Mouse (Mus musculus): ENCODE measurements around the gene Snx9. TPM values are rescaled to one million over a fixed set of nuclear protein-coding genes. Genes with fewer than 3 reads are reported as not detected.
A peak's percentile ranks its signal among the peaks of the same experiment; 100 is the strongest.

Snx9 gene
- polyA plus RNA-seq, 1 experiment from 2014 or later = 21.1 TPM

DNA sequence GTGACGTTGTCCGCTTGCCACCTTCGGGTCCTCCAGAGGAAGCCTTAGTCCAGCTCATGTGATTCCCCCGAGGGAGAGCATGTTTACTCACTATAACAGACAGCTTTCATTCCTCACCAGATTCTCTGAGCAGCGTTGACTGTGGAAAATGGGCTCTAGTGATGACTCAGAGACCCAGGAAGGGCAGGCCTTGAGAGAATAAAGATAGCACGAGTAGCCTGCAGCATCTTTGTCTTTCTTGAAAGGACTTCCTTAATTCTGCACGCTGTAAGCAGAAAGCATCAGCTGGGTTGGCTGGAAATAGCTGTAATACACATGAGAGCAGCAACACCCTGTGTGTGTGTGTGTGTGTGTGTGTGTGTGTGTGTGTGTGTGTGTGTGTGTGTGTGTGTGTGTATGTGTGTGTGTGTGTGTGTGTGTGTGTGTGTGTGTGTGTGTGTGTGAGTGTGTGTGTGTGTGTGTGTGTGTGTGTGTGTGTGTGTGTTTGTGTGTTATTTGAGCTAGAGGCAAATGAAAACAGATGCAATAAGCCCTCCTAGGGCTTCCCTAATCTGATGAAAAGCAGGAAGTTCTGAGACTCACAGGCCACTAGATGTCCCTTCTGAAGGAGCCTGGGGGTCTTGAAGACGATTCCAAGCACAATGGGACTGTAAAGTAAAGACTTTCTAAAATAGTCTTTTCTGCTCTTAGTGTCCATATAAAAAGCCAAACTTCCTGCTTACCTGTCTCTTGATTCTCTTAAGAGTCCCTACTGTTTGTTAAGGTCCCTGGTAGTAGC lies 27.1 kb upstream of the Snx9 start:
- no peak overlapping the region for H3K4me3 ChIP-seq
- WGBS = 48% methylated on average over 8 of the region's 8 CpGs
- no peak overlapping the region for H3K4me2 ChIP-seq
- no peaks in the 10 kb centered on the region for H3K36me3 ChIP-seq
- H3K9me3 ChIP-seq (replicated peaks) = no peaks in the 10 kb centered on the region; the same call in 1 of the 2 replicates
- H3K9ac ChIP-seq = no peak overlapping the region
- H3K27me3 ChIP-seq = no peaks in the 10 kb centered on the region
- no peak overlapping the region for H3K27ac ChIP-seq
- peaks cover 6% of the 10 kb centered on the region for H3K4me1 ChIP-seq (replicated peaks)
- no peak for ATAC-seq (replicated peaks; ENCODE audit: insufficient number of reproducible peaks, insufficient read depth, low FRiP score, low read depth)

DNA sequence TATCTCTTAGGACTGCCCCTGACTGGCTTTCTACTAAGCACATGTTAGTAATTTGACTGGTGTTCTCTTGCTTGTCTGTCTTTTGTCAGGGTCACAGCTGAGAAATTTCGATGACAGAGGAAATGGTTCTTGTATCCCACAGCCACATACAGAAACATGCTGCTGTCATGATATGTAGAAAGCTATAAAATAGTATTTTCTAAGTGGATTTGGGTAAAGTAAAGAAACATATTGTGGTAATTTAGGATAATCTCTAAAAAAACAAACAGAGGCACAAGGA lies 26.5 kb upstream of the Snx9 start:
- H3K27me3 ChIP-seq = no peaks in the 10 kb centered on the region
- WGBS = 27% methylated on average over 1 of the region's 1 CpGs
- H3K27ac ChIP-seq = no peak overlapping the region
- ATAC-seq (replicated peaks; ENCODE audit: insufficient number of reproducible peaks, insufficient read depth, low FRiP score, low read depth) = no peak
- peaks cover 7% of the 10 kb centered on the region for H3K4me1 ChIP-seq (replicated peaks)
- no peaks in the 10 kb centered on the region for H3K36me3 ChIP-seq
- H3K9ac ChIP-seq = no peak overlapping the region
- H3K4me2 ChIP-seq = no peak overlapping the region
- H3K9me3 ChIP-seq (replicated peaks) = no peaks in the 10 kb centered on the region; the same call in 1 of the 2 replicates
- no peak overlapping the region for H3K4me3 ChIP-seq

DNA sequence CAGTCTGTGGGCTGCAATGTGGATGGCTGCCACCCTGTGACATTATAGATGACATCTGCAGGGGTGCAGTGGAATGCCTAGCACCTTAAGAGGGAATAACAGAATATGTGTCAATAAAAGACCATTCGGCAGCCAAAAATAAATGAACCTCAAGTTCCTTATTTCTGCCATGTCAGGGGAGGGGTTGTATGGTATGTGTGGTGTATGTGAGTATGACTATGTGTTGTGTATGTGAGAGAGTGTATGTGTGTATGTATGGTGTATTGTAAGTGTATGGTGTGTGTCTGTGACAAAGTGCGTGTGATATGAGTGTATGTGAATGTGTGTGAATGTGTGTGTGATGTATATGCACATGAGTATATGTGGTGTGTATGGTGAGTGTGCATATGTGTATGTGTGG lies 23.3 kb upstream of the Snx9 start:
- ATAC-seq (replicated peaks; ENCODE audit: insufficient number of reproducible peaks, insufficient read depth, low FRiP score, low read depth) = no peak
- no peak overlapping the region for H3K9ac ChIP-seq
- H3K4me1 ChIP-seq (replicated peaks) = peaks cover 22% of the 10 kb centered on the region
- H3K27me3 ChIP-seq = no peaks in the 10 kb centered on the region
- no peak overlapping the region for H3K27ac ChIP-seq
- H3K36me3 ChIP-seq = no peaks in the 10 kb centered on the region
- WGBS = 88% methylated on average over 2 of the region's 2 CpGs
- H3K4me2 ChIP-seq = no peak overlapping the region
- H3K9me3 ChIP-seq (replicated peaks) = no peaks in the 10 kb centered on the region
- no peak overlapping the region for H3K4me3 ChIP-seq

DNA sequence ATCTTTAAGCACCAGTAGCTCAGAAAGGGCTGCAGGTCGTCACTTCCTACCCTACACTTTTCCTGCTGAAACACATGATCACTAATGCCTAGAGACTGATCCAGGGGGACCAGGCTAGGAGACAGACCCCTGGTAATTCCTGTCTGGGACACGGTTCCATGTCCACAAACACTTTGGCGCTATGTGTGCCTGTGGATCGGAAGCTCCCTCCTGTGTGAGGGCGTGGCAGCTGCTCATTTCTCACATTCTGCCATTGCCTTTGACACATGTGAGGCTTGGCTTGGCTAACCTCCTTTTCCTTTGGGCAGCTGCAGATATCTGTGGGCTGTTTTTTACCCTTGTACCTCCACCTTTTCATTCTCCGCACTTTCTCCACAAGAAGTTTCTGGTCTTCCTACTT lies 22.0 kb upstream of the Snx9 start:
- 63% methylated on average over 6 of the region's 6 CpGs for WGBS
- no peaks in the 10 kb centered on the region for H3K27me3 ChIP-seq
- no peak overlapping the region for H3K9ac ChIP-seq
- H3K27ac ChIP-seq = no peak overlapping the region
- no peak overlapping the region for H3K4me3 ChIP-seq
- ATAC-seq (replicated peaks; ENCODE audit: insufficient number of reproducible peaks, insufficient read depth, low FRiP score, low read depth) = no peak
- no peak overlapping the region for H3K4me2 ChIP-seq
- peaks cover 19% of the 10 kb centered on the region for H3K4me1 ChIP-seq (replicated peaks)
- no peaks in the 10 kb centered on the region for H3K9me3 ChIP-seq (replicated peaks)
- H3K36me3 ChIP-seq = no peaks in the 10 kb centered on the region

DNA sequence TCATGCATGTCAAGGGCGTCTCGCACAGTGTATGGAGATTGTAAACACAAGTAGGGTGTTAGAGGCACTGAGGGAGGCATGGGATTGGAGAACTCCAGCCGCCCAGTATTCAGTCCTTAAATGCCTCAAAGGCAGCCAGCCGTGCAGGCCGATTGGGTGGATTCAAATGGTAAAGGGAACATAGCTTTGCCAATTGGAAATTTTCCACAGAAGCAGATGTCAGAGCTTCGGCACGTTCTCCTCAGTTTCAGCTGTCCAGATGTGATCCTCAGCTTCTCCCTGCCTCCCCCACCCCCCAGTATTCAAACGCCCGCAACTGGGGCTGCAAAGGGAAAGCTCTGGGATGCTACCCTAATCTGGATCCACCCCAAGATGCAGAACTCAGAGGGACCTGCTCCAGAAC lies 21.3 kb upstream of the Snx9 start:
- no peak overlapping the region for H3K4me3 ChIP-seq
- no peak overlapping the region for H3K27ac ChIP-seq
- H3K27me3 ChIP-seq = no peaks in the 10 kb centered on the region
- H3K9ac ChIP-seq = no peak overlapping the region
- no peaks in the 10 kb centered on the region for H3K36me3 ChIP-seq
- H3K9me3 ChIP-seq (replicated peaks) = no peaks in the 10 kb centered on the region
- H3K4me2 ChIP-seq = no peak overlapping the region
- 46% methylated on average over 9 of the region's 9 CpGs for WGBS
- H3K4me1 ChIP-seq (replicated peaks) = peaks cover 16% of the 10 kb centered on the region
- no peak; the same call in 1 of the 2 replicates for ATAC-seq (replicated peaks; ENCODE audit: insufficient number of reproducible peaks, insufficient read depth, low FRiP score, low read depth)

DNA sequence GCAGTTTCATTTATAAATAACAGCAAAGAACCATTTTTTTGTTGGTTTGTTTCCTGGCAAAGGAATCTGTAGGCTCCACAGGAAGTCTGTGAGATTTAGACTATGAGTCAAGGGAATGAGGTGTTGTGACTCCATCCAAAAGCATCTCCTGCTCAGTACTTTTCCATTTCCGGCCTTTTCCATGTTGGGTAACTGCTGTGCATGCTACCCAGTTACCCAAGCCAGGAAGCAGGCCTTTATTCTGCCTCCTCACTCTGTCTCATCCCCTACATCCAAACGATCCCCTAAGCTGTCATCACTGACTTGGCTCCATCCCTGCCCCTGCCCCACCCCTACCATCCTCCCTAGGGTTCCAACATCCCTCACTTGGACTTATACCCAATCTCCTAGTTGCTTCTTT lies 18.6 kb upstream of the Snx9 start:
- Histone ChIP-seq H3K27ac (no peak overlapping the region), H3K4me1 (replicated peaks) (peaks cover 16% of the 10 kb centered on the region), H3K4me3 (no peak overlapping the region), H3K4me2 (no peak overlapping the region), H3K9me3 (replicated peaks) (no peaks in the 10 kb centered on the region), H3K36me3 (no peaks in the 10 kb centered on the region), H3K9ac (no peak overlapping the region), H3K27me3 (no peaks in the 10 kb centered on the region)
- 52% methylated on average over 2 of the region's 2 CpGs for WGBS
- ATAC-seq (replicated peaks; ENCODE audit: insufficient number of reproducible peaks, insufficient read depth, low FRiP score, low read depth) = no peak

DNA sequence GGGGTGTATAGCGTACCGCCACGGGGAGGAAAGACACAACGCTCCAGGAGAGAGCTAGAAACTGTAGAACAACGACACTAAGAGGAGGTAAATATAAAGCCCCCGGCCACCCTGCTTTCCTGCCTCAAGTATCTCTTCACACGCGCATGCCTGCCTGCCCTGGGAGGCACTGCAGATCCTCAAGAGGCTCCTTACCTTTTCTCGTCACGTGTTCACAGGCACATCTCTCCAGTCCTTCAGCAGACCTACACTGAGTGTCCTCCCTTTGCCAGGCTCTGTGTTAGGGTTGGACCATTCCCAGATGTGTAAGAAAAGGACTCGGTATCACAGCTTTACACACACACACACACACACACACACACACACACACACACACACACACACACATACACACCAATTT lies 18.1 kb upstream of the Snx9 start:
- Histone ChIP-seq H3K4me2 (no peak overlapping the region), H3K27me3 (no peaks in the 10 kb centered on the region), H3K27ac (no peak overlapping the region), H3K36me3 (no peaks in the 10 kb centered on the region), H3K4me3 (no peak overlapping the region), H3K9ac (no peak overlapping the region), H3K4me1 (replicated peaks) (peaks cover 16% of the 10 kb centered on the region), H3K9me3 (replicated peaks) (no peaks in the 10 kb centered on the region)
- no peak for ATAC-seq (replicated peaks; ENCODE audit: insufficient number of reproducible peaks, insufficient read depth, low FRiP score, low read depth)
- 72% methylated on average over 11 of the region's 11 CpGs for WGBS

DNA sequence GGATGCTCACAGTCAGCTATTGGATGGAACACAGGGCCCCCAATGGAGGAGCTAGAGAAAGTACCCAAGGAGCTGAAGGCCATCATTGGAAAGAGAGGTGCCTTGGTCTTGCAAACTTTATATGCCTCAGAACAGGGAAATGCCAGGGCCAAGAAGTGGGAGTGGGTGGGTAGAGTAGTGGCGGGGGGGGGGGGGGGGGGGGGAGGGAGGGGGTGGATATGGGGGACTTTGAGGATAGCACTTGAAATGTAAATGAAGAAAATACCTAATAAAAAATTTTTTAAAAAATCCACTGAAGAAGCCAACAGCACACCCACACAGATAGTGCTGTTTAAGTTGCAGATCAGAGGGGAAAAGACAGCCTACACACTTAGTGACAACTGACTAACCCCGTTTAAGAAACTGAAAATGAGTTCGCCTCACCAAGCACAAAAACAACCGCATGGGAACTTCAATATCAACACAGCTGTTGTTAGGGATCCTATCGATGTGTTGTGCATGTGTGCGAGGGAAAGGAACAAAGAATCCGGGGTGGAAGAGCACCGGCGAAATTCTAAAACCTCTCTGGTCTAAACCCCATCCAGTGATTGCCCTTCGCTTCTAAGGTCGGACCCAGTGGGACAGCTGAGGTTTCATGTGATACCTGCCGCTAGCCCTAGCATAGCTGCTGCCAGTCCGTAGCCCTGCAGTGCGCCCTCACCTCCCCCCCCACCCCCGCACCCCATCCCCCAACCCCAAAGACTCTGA lies 13.1 kb upstream of the Snx9 start:
- peak overlapping the region; percentile 53 for H3K4me2 ChIP-seq
- H3K27me3 ChIP-seq = no peaks in the 10 kb centered on the region
- H3K27ac ChIP-seq = no peak overlapping the region
- peak overlapping the region; percentile 26 for H3K4me3 ChIP-seq
- H3K9ac ChIP-seq = no peak overlapping the region
- ATAC-seq (replicated peaks; ENCODE audit: insufficient number of reproducible peaks, insufficient read depth, low FRiP score, low read depth) = no peak
- 20% methylated on average over 14 of the region's 15 CpGs for WGBS
- H3K36me3 ChIP-seq = no peaks in the 10 kb centered on the region
- H3K4me1 ChIP-seq (replicated peaks) = peaks cover 13% of the 10 kb centered on the region
- no peaks in the 10 kb centered on the region for H3K9me3 ChIP-seq (replicated peaks)

DNA sequence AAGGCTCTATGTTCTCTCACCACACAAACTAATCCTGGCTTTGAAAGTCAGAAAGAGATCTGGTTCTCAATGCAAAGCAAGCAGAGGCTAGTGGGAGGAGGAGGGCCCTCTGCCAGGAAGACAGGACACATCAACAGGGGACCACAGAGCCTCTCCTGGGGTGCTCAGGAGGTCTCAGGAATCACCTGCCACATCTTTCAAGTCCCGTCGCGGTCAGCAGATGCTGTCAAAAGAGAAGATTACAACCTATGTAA lies 12.6 kb upstream of the Snx9 start:
- H3K27me3 ChIP-seq = no peaks in the 10 kb centered on the region
- H3K9ac ChIP-seq = no peak overlapping the region
- ATAC-seq (replicated peaks; ENCODE audit: insufficient number of reproducible peaks, insufficient read depth, low FRiP score, low read depth) = no peak
- WGBS = 8% methylated on average over 3 of the region's 3 CpGs
- H3K36me3 ChIP-seq = no peaks in the 10 kb centered on the region
- H3K4me3 ChIP-seq = peak overlapping the region; percentile 26; the same call in 1 of the 2 replicates
- H3K9me3 ChIP-seq (replicated peaks) = no peaks in the 10 kb centered on the region
- H3K4me2 ChIP-seq = peak overlapping the region; percentile 53
- peaks cover 13% of the 10 kb centered on the region for H3K4me1 ChIP-seq (replicated peaks)
- no peak overlapping the region for H3K27ac ChIP-seq

DNA sequence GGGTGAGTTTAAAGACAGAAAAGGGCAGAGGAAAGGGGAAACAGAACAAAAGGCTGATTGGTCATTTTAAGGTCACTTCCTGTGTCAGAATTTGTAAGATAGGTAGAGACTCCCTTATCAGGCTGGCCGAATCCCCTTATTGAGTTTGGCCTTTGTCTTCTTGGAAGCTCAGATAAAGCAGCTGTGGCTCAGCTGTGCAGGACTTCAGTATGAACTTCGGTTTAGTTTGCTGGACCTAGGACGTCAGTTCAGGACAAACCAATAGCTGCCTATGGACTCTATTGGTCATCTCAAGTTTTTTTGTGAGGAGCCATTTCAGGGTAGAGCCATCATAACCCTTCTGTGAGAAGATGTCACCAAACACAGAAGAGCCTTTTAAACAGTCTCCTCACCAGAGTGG lies 12.2 kb upstream of the Snx9 start:
- Histone ChIP-seq H3K36me3 (no peaks in the 10 kb centered on the region), H3K4me3 (no peak overlapping the region), H3K27ac (no peak overlapping the region), H3K9ac (no peak overlapping the region), H3K27me3 (no peaks in the 10 kb centered on the region), H3K9me3 (replicated peaks) (no peaks in the 10 kb centered on the region), H3K4me2 (no peak overlapping the region; the same call in 1 of the 2 replicates), H3K4me1 (replicated peaks) (peaks cover 13% of the 10 kb centered on the region)
- WGBS = 40% methylated on average over 3 of the region's 3 CpGs
- no peak for ATAC-seq (replicated peaks; ENCODE audit: insufficient number of reproducible peaks, insufficient read depth, low FRiP score, low read depth)

DNA sequence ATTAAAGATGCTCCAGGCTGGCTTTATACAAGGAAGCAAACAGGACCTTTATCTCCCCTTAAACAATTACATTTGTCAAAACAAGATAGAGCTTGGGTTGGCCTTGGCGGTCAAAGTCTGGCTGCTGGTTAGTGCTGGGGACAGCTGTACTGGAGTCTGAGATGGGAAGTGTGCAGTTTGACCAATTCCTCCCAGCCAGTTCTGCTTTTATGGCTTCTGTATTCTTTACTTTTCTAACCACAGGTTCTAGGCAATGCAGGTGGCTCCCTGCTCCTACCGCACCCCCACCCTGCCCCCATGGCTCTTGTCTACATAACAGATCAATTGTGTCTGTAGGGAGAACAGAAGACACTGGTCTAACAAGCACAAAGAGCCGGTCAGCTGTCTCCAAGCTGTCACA lies 11.2 kb upstream of the Snx9 start:
- no peak overlapping the region for H3K27ac ChIP-seq
- peaks cover 13% of the 10 kb centered on the region for H3K4me1 ChIP-seq (replicated peaks)
- ATAC-seq (replicated peaks; ENCODE audit: insufficient number of reproducible peaks, insufficient read depth, low FRiP score, low read depth) = no peak
- H3K4me3 ChIP-seq = no peak overlapping the region
- H3K9me3 ChIP-seq (replicated peaks) = no peaks in the 10 kb centered on the region
- no peaks in the 10 kb centered on the region for H3K27me3 ChIP-seq
- no peak overlapping the region for H3K9ac ChIP-seq
- H3K4me2 ChIP-seq = no peak overlapping the region
- 76% methylated on average over 3 of the region's 3 CpGs for WGBS
- H3K36me3 ChIP-seq = no peaks in the 10 kb centered on the region

DNA sequence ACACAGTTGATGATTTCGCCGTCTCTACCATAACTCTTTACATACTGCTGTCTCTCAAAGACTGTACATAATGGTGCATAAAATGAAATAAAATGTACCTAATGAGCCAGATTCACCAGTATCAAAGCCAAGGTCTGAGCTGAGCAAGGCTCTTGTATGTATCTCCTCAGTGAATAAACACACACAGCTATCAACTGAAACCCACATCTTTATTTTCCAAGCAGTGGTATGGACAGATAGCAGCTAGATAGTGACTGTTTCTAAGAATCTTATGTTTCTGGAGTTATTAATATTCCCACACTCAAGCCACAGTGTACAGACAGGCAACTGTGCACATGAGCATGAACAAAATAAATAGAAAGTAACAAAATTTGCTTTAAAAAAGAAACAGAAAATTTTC lies 10.7 kb upstream of the Snx9 start:
- ATAC-seq (replicated peaks; ENCODE audit: insufficient number of reproducible peaks, insufficient read depth, low FRiP score, low read depth) = no peak
- WGBS = 92% methylated on average over 2 of the region's 2 CpGs

More for the DNA sequence above, 10.7 kb upstream of the Snx9 start:
- Histone ChIP-seq H3K4me2 (no peak overlapping the region), H3K9me3 (replicated peaks) (no peaks in the 10 kb centered on the region), H3K36me3 (no peaks in the 10 kb centered on the region), H3K4me3 (no peak overlapping the region), H3K27me3 (no peaks in the 10 kb centered on the region), H3K4me1 (replicated peaks) (peaks cover 13% of the 10 kb centered on the region), H3K9ac (no peak overlapping the region), H3K27ac (no peak overlapping the region)
